Mouse (Mus musculus): ENCODE measurements around the gene Tmem200c.
A peak's percentile ranks its signal among the peaks of the same experiment; 100 is the strongest.

Gene Tmem200c

GRCm38 (mm10) chr17:68826323-68826722 is at the start of gene Tmem200c:
Gene Tmem200c (plus strand): TSS chr17:68826623.
- no peak for DNase-seq (ENCODE audit: low spot score)

GRCm38 (mm10) chr17:68793741-68794140 is 32.7 kb upstream of the Tmem200c start:
- DNase-seq (ENCODE audit: low spot score): no peak

GRCm38 (mm10) chr17:68836655-68837012 is 10.2 kb downstream of the Tmem200c start:
- DNase-seq (ENCODE audit: low spot score): no peak

GRCm38 (mm10) chr17:68837013-68837858 is 10.8 kb downstream of the Tmem200c start:
- DNase-seq (ENCODE audit: low spot score): no peak

- DNase-seq (ENCODE audit: low spot score): no peak
These were observed 11.4 kb downstream of the Tmem200c start for GRCm38 (mm10) chr17:68837859-68838194.

GRCm38 (mm10) chr17:68839888-68840571 is 13.6 kb downstream of the Tmem200c start:
- no peak for DNase-seq (ENCODE audit: low spot score)

GRCm38 (mm10) chr17:68840572-68840939 is 14.1 kb downstream of the Tmem200c start:
- no peak for DNase-seq (ENCODE audit: low spot score)

GRCm38 (mm10) chr17:68841097-68841891 is 14.9 kb downstream of the Tmem200c start:
- peak; percentile 18 for DNase-seq (ENCODE audit: low spot score)

GRCm38 (mm10) chr17:68841892-68842252 is 15.4 kb downstream of the Tmem200c start:
- no peak for DNase-seq (ENCODE audit: low spot score)

- DNase-seq (ENCODE audit: low spot score): no peak
These were observed 19.5 kb downstream of the Tmem200c start for GRCm38 (mm10) chr17:68845931-68846330.

- DNase-seq (ENCODE audit: low spot score): no peak
These were observed 22.3 kb downstream of the Tmem200c start for GRCm38 (mm10) chr17:68848739-68849138.

- no peak for DNase-seq (ENCODE audit: low spot score)
These were observed 25.9 kb downstream of the Tmem200c start for GRCm38 (mm10) chr17:68852171-68852966.

GRCm38 (mm10) chr17:68864175-68864574 is 37.8 kb downstream of the Tmem200c start:
- no peak for DNase-seq (ENCODE audit: low spot score)

- DNase-seq (ENCODE audit: low spot score): no peak
These were observed 42.0 kb downstream of the Tmem200c start for GRCm38 (mm10) chr17:68868439-68868838.

GRCm38 (mm10) chr17:68874021-68874420 is 47.6 kb downstream of the Tmem200c start:
- no peak for DNase-seq (ENCODE audit: low spot score)

- no peak for DNase-seq (ENCODE audit: low spot score)
These were observed 48.8 kb downstream of the Tmem200c start for GRCm38 (mm10) chr17:68875251-68875650.

- DNase-seq (ENCODE audit: low spot score): no peak
These were observed 49.6 kb downstream of the Tmem200c start for GRCm38 (mm10) chr17:68875917-68876495.

GRCm38 (mm10) chr17:68881725-68882524 is 55.5 kb downstream of the Tmem200c start:
- DNase-seq (ENCODE audit: low spot score): peak; percentile 4

- DNase-seq (ENCODE audit: low spot score): no peak
These were observed 57.2 kb downstream of the Tmem200c start for GRCm38 (mm10) chr17:68883474-68884083.

GRCm38 (mm10) chr17:68890672-68891071 is 64.2 kb downstream of the Tmem200c start:
- no peak for DNase-seq (ENCODE audit: low spot score)
